Comparison of ENCODE assay signal across 14 mouse cellular contexts in genomic region chr4:44164621-44165020, GRCm38 (mm10).
DNase-seq lines count a peak whose midpoint lies in the region; ATAC-seq and TF ChIP-seq lines count a peak whose summit lies in the region.
"Had no signal": no experiment of that assay in that cellular context is flagged by ENCODE, and none has a peak within 500 bp of the region (broad histone marks: within the 10 kb centered on the region; RNA-seq: fewer than 3 reads in every experiment).

No protein-coding gene starts in this region.

- H3K9me3 ChIP-seq in neural tube, embryonic 12.5 days = no peaks in the 10 kb centered on the region
- H3K9me3 ChIP-seq in forebrain, embryonic 15.5 days = no peaks in the 10 kb centered on the region
- H3K9me3 ChIP-seq in limb, embryonic 11.5 days (ENCODE audit: control insufficient read depth, low read length) = no peaks in the 10 kb centered on the region
- H3K9me3 ChIP-seq in neural tube, embryonic 14.5 days (ENCODE audit: control insufficient read depth, low read length) = no peaks in the 10 kb centered on the region
- H3K9me3 ChIP-seq: lung, embryonic 15.5 days had no signal

- H3K27ac ChIP-seq in neural tube, embryonic 12.5 days = no peak overlapping the region
- H3K27ac ChIP-seq in forebrain, embryonic 15.5 days (replicated peaks) = no peak overlapping the region
- H3K27ac ChIP-seq in limb, embryonic 11.5 days (replicated peaks; ENCODE audit: low read depth, low read length) = no peak overlapping the region
- no peak overlapping the region for H3K27ac ChIP-seq in neural tube, embryonic 14.5 days (ENCODE audit: low read depth, low read length)
- H3K27ac ChIP-seq in thymus, adult 2 months (ENCODE audit: control insufficient read depth, insufficient read depth, low read length) = no peak overlapping the region
- H3K27ac ChIP-seq: lung, embryonic 15.5 days had no signal

- no peak overlapping the region for H3K4me3 ChIP-seq in neural tube, embryonic 12.5 days
- H3K4me3 ChIP-seq in forebrain, embryonic 15.5 days = peak overlapping the region; percentile 100; the same call in 1 of the 2 replicates
- no peak overlapping the region for H3K4me3 ChIP-seq in limb, embryonic 11.5 days (ENCODE audit: low read depth, low read length)
- no peak overlapping the region for H3K4me3 ChIP-seq in neural tube, embryonic 14.5 days (ENCODE audit: low read depth, low read length)
- no peak overlapping the region for H3K4me3 ChIP-seq in thymus, adult 2 months (ENCODE audit: control insufficient read depth, insufficient read depth, low read length)
- H3K4me3 ChIP-seq: lung, embryonic 15.5 days had no signal

- DNase-seq in neural tube, embryonic 10.5 days (ENCODE audit: extremely low spot score, low spot score) = no peak
- no peak for DNase-seq in limb, embryonic 11.5 days (ENCODE audit: low spot score)
- no peak for DNase-seq in thymus, adult 2 months
- no peak for DNase-seq in heart, postnatal 36 days
- DNase-seq in thymus, postnatal 14 days = no peak
- DNase-seq: cerebellum, postnatal 36 days; heart, postnatal 10 days; kidney, postnatal 36 days; right cerebral cortex, adult 18-20 months had no signal

- no peaks in the 10 kb centered on the region for H3K36me3 ChIP-seq in neural tube, embryonic 12.5 days
- no peaks in the 10 kb centered on the region for H3K36me3 ChIP-seq in forebrain, embryonic 15.5 days
- H3K36me3 ChIP-seq in limb, embryonic 11.5 days (ENCODE audit: control insufficient read depth, insufficient read depth, low read length) = no peaks in the 10 kb centered on the region
- H3K36me3 ChIP-seq in neural tube, embryonic 14.5 days (ENCODE audit: control insufficient read depth, insufficient read depth, low read length) = no peaks in the 10 kb centered on the region
- H3K36me3 ChIP-seq in thymus, adult 2 months (ENCODE audit: control insufficient read depth, insufficient read depth, low read length) = no peaks in the 10 kb centered on the region
- H3K36me3 ChIP-seq: lung, embryonic 15.5 days had no signal

- H3K27me3 ChIP-seq in neural tube, embryonic 12.5 days (replicated peaks) = no peaks in the 10 kb centered on the region
- no peaks in the 10 kb centered on the region for H3K27me3 ChIP-seq in forebrain, embryonic 15.5 days
- no peaks in the 10 kb centered on the region for H3K27me3 ChIP-seq in limb, embryonic 11.5 days (ENCODE audit: control insufficient read depth, insufficient read depth, low read length)
- no peaks in the 10 kb centered on the region for H3K27me3 ChIP-seq in neural tube, embryonic 14.5 days (ENCODE audit: control insufficient read depth, insufficient read depth, low read length)
- H3K27me3 ChIP-seq in thymus, adult 2 months (ENCODE audit: control insufficient read depth, insufficient read depth, low read length) = no peaks in the 10 kb centered on the region
- H3K27me3 ChIP-seq: lung, embryonic 15.5 days had no signal

- intact Hi-C loops in heart, postnatal 36 days (cut with DNase I) = no loop called here

- TF ChIP-seq POLR2A in thymus, adult 2 months (IDR thresholded peaks at IDR 0.05; ENCODE audit: control insufficient read depth, extremely low read depth, insufficient read depth, low read length, poor library complexity) = no peak

- TF ChIP-seq CTCF in thymus, adult 2 months (IDR thresholded peaks at IDR 0.05; ENCODE audit: borderline replicate concordance, control insufficient read depth, extremely low read depth, insufficient read depth, low read length, poor library complexity) = no peak

- ATAC-seq in neural tube, embryonic 12.5 days (ENCODE audit: low FRiP score, low read depth) = no peak
- ATAC-seq in forebrain, embryonic 15.5 days (replicated peaks) = no peak
- no peak for ATAC-seq in limb, embryonic 11.5 days (ENCODE audit: insufficient number of reproducible peaks, low FRiP score, low TSS enrichment, low read depth)
- no peak for ATAC-seq in neural tube, embryonic 14.5 days (ENCODE audit: low read depth)
- ATAC-seq: activated CD4-positive, CD25-positive, alpha-beta regulatory T cell, adult 4 months had no signal

- WGBS in neural tube, embryonic 12.5 days = 85% methylated on average over 5 of the region's 5 CpGs
- WGBS in forebrain, embryonic 15.5 days = 87% methylated on average over 5 of the region's 5 CpGs
- WGBS in limb, embryonic 11.5 days = 73% methylated on average over 5 of the region's 5 CpGs
- WGBS in neural tube, embryonic 14.5 days = 75% methylated on average over 5 of the region's 5 CpGs
- 72% methylated on average over 5 of the region's 5 CpGs for WGBS in thymus, adult 2 months

- peaks cover 50% of the 10 kb centered on the region for H3K4me1 ChIP-seq in neural tube, embryonic 12.5 days
- H3K4me1 ChIP-seq in forebrain, embryonic 15.5 days = peaks cover 65% of the 10 kb centered on the region
- peaks cover 34% of the 10 kb centered on the region for H3K4me1 ChIP-seq in limb, embryonic 11.5 days (ENCODE audit: control insufficient read depth, insufficient read depth, low read length)
- peaks cover 39% of the 10 kb centered on the region for H3K4me1 ChIP-seq in neural tube, embryonic 14.5 days (ENCODE audit: control insufficient read depth, insufficient read depth, low read length)
- H3K4me1 ChIP-seq in thymus, adult 2 months (replicated peaks; ENCODE audit: control insufficient read depth, insufficient read depth, low read length) = peaks cover 6% of the 10 kb centered on the region; the same call in 1 of the 2 replicates

- no peak overlapping the region for H3K9ac ChIP-seq in neural tube, embryonic 12.5 days
- H3K9ac ChIP-seq in forebrain, embryonic 15.5 days (replicated peaks) = peak overlapping the region; percentile 13; the same call in 1 of the 2 replicates
- no peak overlapping the region for H3K9ac ChIP-seq in limb, embryonic 11.5 days (ENCODE audit: low read length)
- no peak overlapping the region for H3K9ac ChIP-seq in neural tube, embryonic 14.5 days (replicated peaks; ENCODE audit: low read depth, low read length)
- H3K9ac ChIP-seq: lung, embryonic 15.5 days had no signal

- H3K4me2 ChIP-seq in neural tube, embryonic 12.5 days (replicated peaks) = peak overlapping the region; percentile 72
- peak overlapping the region; percentile 48 for H3K4me2 ChIP-seq in forebrain, embryonic 15.5 days (replicated peaks)
- H3K4me2 ChIP-seq in limb, embryonic 11.5 days (ENCODE audit: low read depth, severe bottlenecking) = peak overlapping the region; percentile 66; the same call in 1 of the 2 replicates
- H3K4me2 ChIP-seq in neural tube, embryonic 14.5 days (ENCODE audit: low read depth, low read length) = peak overlapping the region; percentile 73; the same call in 1 of the 2 replicates
